Mouse (Mus musculus) erythroblast, embryonic 14.5 days (primary cell): ENCODE results near the gene Olfr1443. TPM values are rescaled to one million over a fixed set of nuclear protein-coding genes. Genes with fewer than 3 reads are reported as not detected.
"Not testable (repeated sequence)": the region's sequence is repeated elsewhere in the genome, so short reads cannot be mapped to it uniquely, and the experiment has no call there.

Source experiments
- H3K27me3 ChIP-seq: 2 replicates; pipeline ENCODE4 v1.6.1; 2012; ENCODE audit warnings: inconsistent platforms; ENCODE audit not compliant: control insufficient read depth
- H3K36me3 ChIP-seq: 2 replicates; pipeline ENCODE4 v1.6.1; 2012; ENCODE audit warnings: mild to moderate bottlenecking, inconsistent platforms; ENCODE audit not compliant: control insufficient read depth
- H3K4me1 ChIP-seq: 2 replicates; pipeline ENCODE4 v1.6.1; 2012; ENCODE audit warnings: inconsistent platforms; ENCODE audit not compliant: control insufficient read depth
- H3K4me3 ChIP-seq: replicated peaks from 2 replicates; pipeline ENCODE3; 2012; ENCODE audit warnings: moderate library complexity, mild to moderate bottlenecking, inconsistent platforms
- H3K9me3 ChIP-seq: 2 replicates; pipeline ENCODE4 v1.6.1; 2012; ENCODE audit warnings: low read length, inconsistent platforms, mixed read lengths; ENCODE audit not compliant: control insufficient read depth
- GATA1 ChIP-seq: IDR thresholded peaks from 2 replicates; pipeline ENCODE4 v1.6.1; 2012; ENCODE audit warnings: low read length, inconsistent platforms, mixed read lengths
- TAL1 ChIP-seq: IDR thresholded peaks from 3 replicates; pipeline ENCODE4 v1.6.1; 2012; ENCODE audit warnings: low read length, inconsistent platforms, mixed read lengths
- polyA plus RNA-seq: library from polyadenylated mRNA; stranded (reverse); fragments of >175 nt; gene quantifications from 2 replicates; pipeline ENCODE4 v1.2.3, GENCODE M21; 2012

Gene Olfr1443
- polyA plus RNA-seq: not detected in 2 replicates

GRCm38 (mm10) chr19:12677812-12678211, at the start of gene Olfr1443:
Gene Olfr1443 (plus strand): TSS chr19:12678112.
- H3K27me3 ChIP-seq: no peaks in the 10 kb centered on the region
- TF ChIP-seq GATA1 (no peak), TAL1 (no peak)
- H3K4me1 ChIP-seq: no peaks in the 10 kb centered on the region
- no peaks in the 10 kb centered on the region for H3K9me3 ChIP-seq
- no peak within 1 kb of the TSS for H3K4me3 ChIP-seq
- H3K36me3 ChIP-seq: no peaks in the 10 kb centered on the region

- Histone ChIP-seq H3K4me3 (no peak within 1 kb of the TSS), H3K4me1 (no peaks in the 10 kb centered on the region), H3K9me3 (no peaks in the 10 kb centered on the region), H3K36me3 (no peaks in the 10 kb centered on the region), H3K27me3 (no peaks in the 10 kb centered on the region)
- TF ChIP-seq GATA1: no peak
- TF ChIP-seq TAL1: no peak
Measured at GRCm38 (mm10) chr19:12633176-12633575, 44.7 kb upstream of the Olfr1443 start, which contains the start of gene Glyat. Gene Glyat (plus strand): TSS chr19:12633308.

- H3K4me3 ChIP-seq: no peak overlapping the region
- TF ChIP-seq TAL1 (no peak), GATA1 (no peak)
Measured at GRCm38 (mm10) chr19:12634259-12634658, 43.7 kb upstream of the Olfr1443 start.

GRCm38 (mm10) chr19:12634963-12635362, 42.9 kb upstream of the Olfr1443 start:
- Histone ChIP-seq H3K4me3 (no peak overlapping the region), H3K27me3 (no peaks in the 10 kb centered on the region), H3K4me1 (no peaks in the 10 kb centered on the region), H3K36me3 (no peaks in the 10 kb centered on the region), H3K9me3 (no peaks in the 10 kb centered on the region)
- no peak for TF ChIP-seq GATA1
- no peak for TF ChIP-seq TAL1

More at GRCm38 (mm10) chr19:12634259-12634658, 43.7 kb upstream of the Olfr1443 start:
- Histone ChIP-seq H3K27me3 (no peaks in the 10 kb centered on the region), H3K9me3 (no peaks in the 10 kb centered on the region), H3K36me3 (no peaks in the 10 kb centered on the region), H3K4me1 (no peaks in the 10 kb centered on the region)

GRCm38 (mm10) chr19:12636863-12637262, 41.0 kb upstream of the Olfr1443 start:
- Histone ChIP-seq H3K4me1 (no peaks in the 10 kb centered on the region), H3K9me3 (no peaks in the 10 kb centered on the region), H3K27me3 (no peaks in the 10 kb centered on the region), H3K36me3 (no peaks in the 10 kb centered on the region), H3K4me3 (no peak overlapping the region)
- TF ChIP-seq TAL1: no peak
- no peak for TF ChIP-seq GATA1

- no peaks in the 10 kb centered on the region for H3K27me3 ChIP-seq
- no peak for TF ChIP-seq GATA1
- no peaks in the 10 kb centered on the region for H3K4me1 ChIP-seq
- H3K4me3 ChIP-seq: no peak overlapping the region
- H3K36me3 ChIP-seq: no peaks in the 10 kb centered on the region
- no peaks in the 10 kb centered on the region for H3K9me3 ChIP-seq
Measured at GRCm38 (mm10) chr19:12638049-12638448, 39.9 kb upstream of the Olfr1443 start.

- no peaks in the 10 kb centered on the region for H3K4me1 ChIP-seq
- H3K27me3 ChIP-seq: no peaks in the 10 kb centered on the region
- no peak for TF ChIP-seq TAL1
- no peak for TF ChIP-seq GATA1
- no peaks in the 10 kb centered on the region for H3K36me3 ChIP-seq
- no peaks in the 10 kb centered on the region for H3K9me3 ChIP-seq
- H3K4me3 ChIP-seq: no peak overlapping the region
Measured at GRCm38 (mm10) chr19:12649511-12649910, 28.4 kb upstream of the Olfr1443 start.

GRCm38 (mm10) chr19:12666156-12666555, 11.8 kb upstream of the Olfr1443 start:
- H3K4me1 ChIP-seq: no peaks in the 10 kb centered on the region
- peaks cover 2% of the 10 kb centered on the region; the same call in 1 of the 2 replicates for H3K9me3 ChIP-seq
- no peak overlapping the region for H3K4me3 ChIP-seq
- no peaks in the 10 kb centered on the region for H3K36me3 ChIP-seq
- H3K27me3 ChIP-seq: no peaks in the 10 kb centered on the region
- TF ChIP-seq TAL1: no peak
- TF ChIP-seq GATA1: no peak

- H3K9me3 ChIP-seq, H3K4me1 ChIP-seq, H3K36me3 ChIP-seq, H3K27me3 ChIP-seq, H3K4me3 ChIP-seq: not testable (repeated sequence)
Measured at GRCm38 (mm10) chr19:12668601-12669000, 9.3 kb upstream of the Olfr1443 start.

GRCm38 (mm10) chr19:12670139-12670538, 7.8 kb upstream of the Olfr1443 start, which contains the start of gene Olfr1442:
Gene Olfr1442 (plus strand): TSS chr19:12670439.
- no peaks in the 10 kb centered on the region for H3K9me3 ChIP-seq
- TF ChIP-seq TAL1: no peak
- no peak for TF ChIP-seq GATA1
- no peaks in the 10 kb centered on the region for H3K27me3 ChIP-seq
- no peaks in the 10 kb centered on the region for H3K4me1 ChIP-seq
- no peak within 1 kb of the TSS for H3K4me3 ChIP-seq
- H3K36me3 ChIP-seq: no peaks in the 10 kb centered on the region
